Mouse (Mus musculus) liver, embryonic 13.5 days (tissue): Measurements from ENCODE around the gene Mycl. TPM values are rescaled to one million over a fixed set of nuclear protein-coding genes. Genes with fewer than 3 reads are reported as not detected.

ENCODE experiments used
- ATAC-seq: fragments of 200-750 bp; cut with Nextera tagmentation; 2 replicates; pipeline ENCODE4 v1.8.0; 2017; ENCODE audit warnings: low read depth, mild to moderate bottlenecking, moderate number of reproducible peaks, moderate library complexity
- DNase-seq: peaks from one replicate; pipeline ENCODE4 v3.0.0; 2022
- H3K27ac ChIP-seq: fragments of 300-500 bp; sonication (generic); 2 replicates; pipeline ENCODE4 v1.5.1; 2015; ENCODE audit warnings: moderate library complexity, mild to moderate bottlenecking, inconsistent platforms
- H3K27me3 ChIP-seq: fragments of 300-500 bp; sonication (generic); 2 replicates; pipeline ENCODE4 v1.6.1; 2015; ENCODE audit warnings: mild to moderate bottlenecking, inconsistent platforms
- H3K36me3 ChIP-seq: fragments of 300-500 bp; sonication (generic); 2 replicates; pipeline ENCODE4 v1.6.1; 2015; ENCODE audit warnings: mild to moderate bottlenecking, inconsistent platforms
- H3K4me1 ChIP-seq: fragments of 300-500 bp; sonication (generic); replicated peaks from 2 replicates; pipeline ENCODE4 v1.6.1; 2015; ENCODE audit warnings: inconsistent platforms
- H3K4me2 ChIP-seq: fragments of 300-500 bp; sonication (generic); 2 replicates; pipeline ENCODE4 v1.6.1; 2015; ENCODE audit warnings: inconsistent platforms, mild to moderate bottlenecking, moderate library complexity
- H3K4me3 ChIP-seq: fragments of 300-500 bp; sonication (generic); replicated peaks from 2 replicates; pipeline ENCODE4 v1.5.1; 2015; ENCODE audit warnings: mild to moderate bottlenecking, inconsistent platforms
- H3K9ac ChIP-seq: fragments of 300-500 bp; sonication (generic); 2 replicates; pipeline ENCODE4 v1.6.1; 2015; ENCODE audit warnings: mild to moderate bottlenecking, inconsistent platforms
- H3K9me3 ChIP-seq: fragments of 300-500 bp; sonication (generic); replicated peaks from 2 replicates; pipeline ENCODE4 v1.6.1; 2016; ENCODE audit warnings: inconsistent platforms
- WGBS: fragments of 180-500 bp; shearing (Covaris S2); methylation state at CpG from one replicate; pipeline ENCODE4 v1.1.7; 2015; ENCODE audit not compliant: insufficient replicate concordance; 5-methylcytosine and 5-hydroxymethylcytosine counted together
- polyA plus RNA-seq: library from polyadenylated mRNA; unstranded; fragments of >200 nt; fragmentation: Nextera tagmentation; extraction: Ambion mirVana; gene quantifications from 2 replicates; pipeline ENCODE4 v1.2.1, GENCODE M21; 2015

Gene Mycl
- polyA plus RNA-seq, 1 experiment from 2014 or later = 0.74 TPM

DNA sequence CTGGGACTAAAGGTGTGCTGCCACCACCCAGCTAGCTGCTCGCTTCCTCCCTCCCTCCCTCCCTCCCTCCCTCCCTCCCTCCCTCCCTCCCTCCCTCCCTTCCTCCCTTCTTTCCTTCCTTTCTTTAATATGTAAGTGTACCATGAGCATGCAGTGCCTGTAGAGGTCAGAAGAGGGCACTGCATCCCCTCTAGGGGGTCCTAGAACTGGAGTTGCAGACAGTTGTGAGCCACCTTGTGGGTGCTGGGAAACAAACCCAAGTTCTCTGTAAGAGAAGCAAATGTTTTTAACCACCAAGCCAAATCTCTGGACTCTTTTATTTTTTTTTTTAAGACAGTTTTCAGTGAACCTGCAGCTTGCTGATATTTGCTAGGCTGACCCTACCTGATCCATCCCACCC lies 27.4 kb downstream of the Mycl start:
- peaks cover 49% of the 10 kb centered on the region for H3K36me3 ChIP-seq

DNA sequence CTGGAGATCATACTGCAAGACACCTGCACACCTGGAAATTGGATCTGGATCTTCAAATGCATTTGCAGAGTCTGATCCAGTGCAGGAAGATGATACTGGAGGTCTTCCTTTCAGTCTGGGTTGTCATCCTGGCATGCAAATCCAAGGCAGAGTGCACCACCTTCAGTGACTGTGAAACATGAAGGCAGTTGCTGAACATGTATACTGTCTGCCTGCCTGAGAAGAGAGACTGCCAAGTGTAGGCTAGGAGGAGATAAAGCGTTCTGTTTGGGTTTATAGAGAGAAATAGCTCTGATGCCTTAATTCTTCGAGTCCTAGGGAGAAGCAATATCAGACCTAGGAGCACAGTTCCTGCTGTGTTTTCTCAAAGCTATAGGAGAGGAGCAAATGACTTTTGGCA lies 30.0 kb downstream of the Mycl start:
- H3K4me3 ChIP-seq = no peak overlapping the region
- no peak overlapping the region for H3K9ac ChIP-seq
- H3K27ac ChIP-seq = peak overlapping the region; percentile 19; the same call in 1 of the 2 replicates
- peaks cover 18% of the 10 kb centered on the region for H3K4me1 ChIP-seq
- H3K9me3 ChIP-seq = no peaks in the 10 kb centered on the region
- H3K36me3 ChIP-seq = peaks cover 44% of the 10 kb centered on the region
- DNase-seq (no peak), ATAC-seq (no peak)
- 43% methylated on average over 2 of the region's 2 CpGs for WGBS
- H3K27me3 ChIP-seq = no peaks in the 10 kb centered on the region
- H3K4me2 ChIP-seq = no peak overlapping the region

More for the DNA sequence above, 27.4 kb downstream of the Mycl start:
- Histone ChIP-seq H3K4me1 (peaks cover 32% of the 10 kb centered on the region), H3K4me2 (no peak overlapping the region), H3K27me3 (no peaks in the 10 kb centered on the region), H3K9ac (no peak overlapping the region), H3K4me3 (no peak overlapping the region), H3K27ac (no peak overlapping the region), H3K9me3 (no peaks in the 10 kb centered on the region)
- DNase-seq = no peak
- WGBS = 75% methylated on average over 1 of the region's 1 CpGs
- no peak for ATAC-seq

DNA sequence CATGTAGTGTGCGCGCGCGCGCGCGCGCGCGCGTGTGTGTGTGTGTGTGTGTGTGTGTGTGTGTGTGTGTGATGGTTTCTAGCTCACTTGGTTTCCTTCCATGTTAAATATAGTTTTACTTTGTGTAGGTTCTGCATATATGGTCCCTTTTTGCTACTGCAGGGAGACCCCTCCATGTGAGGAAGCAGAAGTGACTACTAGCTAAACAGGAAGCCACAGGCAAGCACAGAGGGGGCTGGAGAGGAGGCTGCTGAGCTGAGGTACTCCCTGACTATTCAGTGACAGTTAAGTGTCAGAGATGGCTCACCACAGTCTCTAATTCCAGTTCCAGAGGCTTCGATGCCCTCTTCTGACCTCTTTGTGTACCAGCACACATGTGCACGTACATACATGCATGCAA lies 30.7 kb downstream of the Mycl start:
- H3K36me3 ChIP-seq = peaks cover 50% of the 10 kb centered on the region
- 35% methylated on average over 13 of the region's 13 CpGs for WGBS
- no peak overlapping the region for H3K4me3 ChIP-seq
- no peaks in the 10 kb centered on the region for H3K27me3 ChIP-seq
- H3K9ac ChIP-seq = no peak overlapping the region
- ATAC-seq (peak; percentile 50; the same call in 1 of the 2 replicates), DNase-seq (no peak)
- no peaks in the 10 kb centered on the region for H3K9me3 ChIP-seq
- H3K4me2 ChIP-seq = no peak overlapping the region
- peaks cover 15% of the 10 kb centered on the region for H3K4me1 ChIP-seq
- H3K27ac ChIP-seq = peak overlapping the region; percentile 19; the same call in 1 of the 2 replicates

GRCm38 (mm10) chr4:123026597-123026996 lies 31.1 kb downstream of the Mycl start:
- Histone ChIP-seq H3K4me2 (no peak overlapping the region), H3K36me3 (peaks cover 50% of the 10 kb centered on the region), H3K9me3 (no peaks in the 10 kb centered on the region), H3K9ac (no peak overlapping the region), H3K27me3 (no peaks in the 10 kb centered on the region), H3K27ac (no peak overlapping the region), H3K4me3 (no peak overlapping the region), H3K4me1 (peaks cover 15% of the 10 kb centered on the region)
- WGBS = 48% methylated on average over 4 of the region's 4 CpGs
- ATAC-seq (no peak), DNase-seq (no peak)

- H3K27ac ChIP-seq = no peak overlapping the region
- no peaks in the 10 kb centered on the region for H3K9me3 ChIP-seq
- H3K9ac ChIP-seq = no peak overlapping the region
- no peak for DNase-seq
- peaks cover 37% of the 10 kb centered on the region for H3K36me3 ChIP-seq
- no peaks in the 10 kb centered on the region for H3K27me3 ChIP-seq
- ATAC-seq = no peak
- no peak overlapping the region for H3K4me3 ChIP-seq
- no peaks in the 10 kb centered on the region; the same call in 1 of the 2 replicates for H3K4me1 ChIP-seq
- H3K4me2 ChIP-seq = no peak overlapping the region
- 84% methylated on average over 2 of the region's 2 CpGs for WGBS
These were observed 39.4 kb downstream of the Mycl start for GRCm38 (mm10) chr4:123034841-123035240.

DNA sequence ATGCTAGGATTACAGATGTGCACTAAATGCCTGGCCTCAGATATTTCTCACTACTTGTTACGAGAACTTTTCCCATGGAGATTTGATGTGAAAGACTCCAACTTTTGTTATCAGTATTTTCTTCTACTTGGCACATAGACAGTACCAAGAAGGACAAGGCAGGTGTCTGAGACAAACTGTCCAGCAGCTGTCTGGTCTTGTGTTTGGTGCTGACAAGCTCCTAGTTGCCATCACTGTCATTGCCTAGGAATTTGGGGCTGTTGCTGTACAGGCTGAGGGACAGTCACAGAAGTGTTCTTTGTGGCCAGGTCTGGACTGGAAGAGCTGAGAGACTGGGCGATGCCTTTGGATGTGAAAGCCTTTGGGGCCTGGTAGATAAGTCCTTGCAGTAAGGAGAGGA lies 40.2 kb downstream of the Mycl start:
- peaks cover 42% of the 10 kb centered on the region for H3K36me3 ChIP-seq
- no peak overlapping the region for H3K4me3 ChIP-seq
- H3K27me3 ChIP-seq = no peaks in the 10 kb centered on the region
- WGBS = 77% methylated on average over 2 of the region's 2 CpGs
- H3K4me1 ChIP-seq = no peaks in the 10 kb centered on the region; the same call in 1 of the 2 replicates
- no peak overlapping the region for H3K4me2 ChIP-seq
- H3K27ac ChIP-seq = no peak overlapping the region
- H3K9me3 ChIP-seq = no peaks in the 10 kb centered on the region
- ATAC-seq (no peak), DNase-seq (no peak)
- H3K9ac ChIP-seq = no peak overlapping the region

DNA sequence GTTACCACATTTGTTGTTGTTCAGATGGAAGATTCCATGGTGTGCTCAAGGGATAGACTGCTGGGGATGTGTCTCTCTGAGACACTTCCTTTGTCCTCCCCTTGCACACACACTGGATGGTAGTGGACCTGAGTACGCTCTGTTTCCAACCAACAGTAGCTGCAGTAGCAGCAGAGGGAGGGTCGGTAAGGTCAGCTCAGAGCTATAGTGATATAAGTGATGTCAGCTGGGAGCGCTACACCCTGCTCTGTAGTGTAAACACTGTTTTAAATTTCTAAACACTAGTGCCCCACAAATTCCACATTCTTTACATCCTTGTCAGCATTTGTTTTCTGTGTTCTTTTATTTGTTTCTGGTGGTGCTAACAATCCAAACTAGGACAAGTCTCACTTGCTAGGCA lies 41.3 kb downstream of the Mycl start:
- DNase-seq = no peak
- H3K27me3 ChIP-seq = no peaks in the 10 kb centered on the region
- WGBS = 70% methylated on average over 3 of the region's 3 CpGs
- no peak overlapping the region for H3K4me3 ChIP-seq
- no peak for ATAC-seq
- no peak overlapping the region for H3K27ac ChIP-seq
- no peaks in the 10 kb centered on the region; the same call in 1 of the 2 replicates for H3K4me1 ChIP-seq
- H3K4me2 ChIP-seq = no peak overlapping the region
- peaks cover 35% of the 10 kb centered on the region for H3K36me3 ChIP-seq
- H3K9ac ChIP-seq = no peak overlapping the region
- H3K9me3 ChIP-seq = no peaks in the 10 kb centered on the region

GRCm38 (mm10) chr4:123041131-123041530 lies 45.7 kb downstream of the Mycl start:
- no peak for DNase-seq
- Histone ChIP-seq H3K4me2 (no peak overlapping the region), H3K9me3 (no peaks in the 10 kb centered on the region), H3K27ac (no peak overlapping the region), H3K27me3 (no peaks in the 10 kb centered on the region), H3K36me3 (peaks cover 47% of the 10 kb centered on the region), H3K4me1 (no peaks in the 10 kb centered on the region; the same call in 1 of the 2 replicates), H3K4me3 (no peak overlapping the region), H3K9ac (no peak overlapping the region)
- no peak for ATAC-seq
- 82% methylated on average over 6 of the region's 6 CpGs for WGBS

- WGBS = 82% methylated on average over 1 of the region's 1 CpGs
- H3K9ac ChIP-seq = no peak overlapping the region
- DNase-seq (no peak), ATAC-seq (no peak)
- H3K4me1 ChIP-seq = no peaks in the 10 kb centered on the region; the same call in 1 of the 2 replicates
- H3K9me3 ChIP-seq = no peaks in the 10 kb centered on the region
- peaks cover 73% of the 10 kb centered on the region for H3K36me3 ChIP-seq
- no peak overlapping the region for H3K4me2 ChIP-seq
- no peak overlapping the region for H3K4me3 ChIP-seq
- no peaks in the 10 kb centered on the region for H3K27me3 ChIP-seq
- no peak overlapping the region for H3K27ac ChIP-seq
These were observed 48.4 kb downstream of the Mycl start for GRCm38 (mm10) chr4:123043858-123044257.

- no peak overlapping the region for H3K4me2 ChIP-seq
- H3K4me3 ChIP-seq = no peak overlapping the region
- ATAC-seq (no peak), DNase-seq (no peak)
- H3K9ac ChIP-seq = no peak overlapping the region
- peaks cover 75% of the 10 kb centered on the region for H3K36me3 ChIP-seq
- H3K9me3 ChIP-seq = no peaks in the 10 kb centered on the region
- WGBS = 81% methylated on average over 4 of the region's 4 CpGs
- no peaks in the 10 kb centered on the region; the same call in 1 of the 2 replicates for H3K4me1 ChIP-seq
- no peak overlapping the region for H3K27ac ChIP-seq
- H3K27me3 ChIP-seq = no peaks in the 10 kb centered on the region
These were observed 49.4 kb downstream of the Mycl start for GRCm38 (mm10) chr4:123044842-123045241.

GRCm38 (mm10) chr4:123046300-123046699 lies 50.8 kb downstream of the Mycl start:
- H3K36me3 ChIP-seq = peaks cover 80% of the 10 kb centered on the region
- WGBS = 78% methylated on average over 3 of the region's 3 CpGs

GRCm38 (mm10) chr4:123050681-123051211 lies 55.3 kb downstream of the Mycl start:
- H3K27me3 ChIP-seq = no peaks in the 10 kb centered on the region
- no peak overlapping the region for H3K4me2 ChIP-seq
- H3K36me3 ChIP-seq = peaks cover 95% of the 10 kb centered on the region
- DNase-seq (peak; percentile 9), ATAC-seq (peak; percentile 42; the same call in 1 of the 2 replicates)
- 79% methylated on average over 5 of the region's 5 CpGs for WGBS
- H3K9ac ChIP-seq = no peak overlapping the region
- H3K27ac ChIP-seq = no peak overlapping the region
- H3K4me1 ChIP-seq = peaks cover 7% of the 10 kb centered on the region; the same call in 1 of the 2 replicates
- H3K4me3 ChIP-seq = no peak overlapping the region
- no peaks in the 10 kb centered on the region for H3K9me3 ChIP-seq

More at GRCm38 (mm10) chr4:123046300-123046699, 50.8 kb downstream of the Mycl start:
- Histone ChIP-seq H3K9ac (no peak overlapping the region), H3K9me3 (no peaks in the 10 kb centered on the region), H3K27me3 (no peaks in the 10 kb centered on the region), H3K4me2 (no peak overlapping the region), H3K27ac (no peak overlapping the region), H3K4me1 (peaks cover 7% of the 10 kb centered on the region; the same call in 1 of the 2 replicates), H3K4me3 (no peak overlapping the region)
- no peak for DNase-seq
- no peak for ATAC-seq
